Mouse (Mus musculus): ENCODE results near the gene Ins1. TPM values are rescaled to one million over a fixed set of nuclear protein-coding genes. Genes with fewer than 3 reads are reported as not detected.

Ins1 gene
- not detected in 2 replicates for polyA plus RNA-seq (2012; rRNA removed)

GRCm38 (mm10) chr19:52263997-52264396, at the start of gene Ins1:
Gene Ins1 (plus strand): TSS chr19:52264297.

